Mouse (Mus musculus) stomach, postnatal 0 days (tissue): ENCODE measurements at regions not wholly inside any gene's neighbourhood (a gene's known extent, or its start where the extent isn't known, plus 50 kb on each side); places are given as distances from the start of the nearest gene placed in this dataset.

ENCODE experiments used
- CTCF ChIP-seq: IDR thresholded peaks from 2 replicates; pipeline ENCODE4 v1.5.1; 2016; ENCODE audit warnings: antibody characterized with exemption, low read depth, mild to moderate bottlenecking, moderate library complexity
- EP300 ChIP-seq: optimal IDR thresholded peaks from 2 replicates; pipeline ENCODE3; 2016; ENCODE audit warnings: antibody characterized with exemption

GRCm38 (mm10) chr14:59072323-59073039 is 70.2 kb downstream of the 1700129C05Rik start:
- no peak for TF ChIP-seq EP300
- no peak for TF ChIP-seq CTCF
